Mouse (Mus musculus) bone marrow, adult 2 months (tissue): ENCODE measurements around the gene Arhgap6.

Experiments
- CTCF ChIP-seq: fragments of 200-500 bp; IDR thresholded peaks from 2 replicates; pipeline ENCODE4 v1.5.1; 2011; ENCODE audit warnings: low read length, control low read depth; ENCODE audit not compliant: control insufficient read depth, insufficient read depth
- POLR2A ChIP-seq: fragments of 200-500 bp; IDR thresholded peaks from 2 replicates; pipeline ENCODE4 v1.6.1; 2011; ENCODE audit warnings: low read depth, mild to moderate bottlenecking, control low read depth, low read length, borderline replicate concordance; ENCODE audit not compliant: control insufficient read depth

DNA sequence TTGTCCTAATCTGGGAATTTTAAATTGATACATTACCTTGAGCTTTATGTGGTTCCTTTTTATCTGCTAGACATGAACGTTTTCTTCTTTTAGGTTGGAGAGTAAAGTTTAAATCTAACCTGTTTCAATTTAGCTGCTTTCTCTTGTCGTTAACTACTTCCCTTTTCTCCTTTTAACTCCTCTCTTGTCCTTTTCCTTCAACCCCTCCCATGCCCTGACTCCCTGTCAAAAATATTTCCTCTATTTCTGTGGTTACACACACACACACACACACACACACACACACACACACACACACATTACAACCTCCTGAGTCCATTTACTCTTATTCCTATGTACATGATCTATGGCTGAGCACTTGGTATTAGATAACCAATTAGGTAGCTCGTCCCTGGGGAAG, 24.0 kb downstream of the Arhgap6 start:
- no peak for TF ChIP-seq CTCF
- no peak for TF ChIP-seq POLR2A
